Mouse (Mus musculus) G1E (cell line): ENCODE data around the gene Fam213a.

Source experiments
- CTCF ChIP-seq: IDR thresholded peaks from 2 replicates; pipeline ENCODE4 v1.5.1; 2012; ENCODE audit warnings: low read depth, low read length, inconsistent platforms, mixed read lengths
- TAL1 ChIP-seq: conservative IDR thresholded peaks from 2 replicates; pipeline ENCODE4 v1.6.1; 2012; ENCODE audit warnings: low read depth, low read length, inconsistent platforms, mixed read lengths

- TF ChIP-seq CTCF (no peak), TAL1 (no peak)
Observed at GRCm38 (mm10) chr14:40964881-40965280, 48.7 kb downstream of the Fam213a start.
